Mouse (Mus musculus): ENCODE data around the gene Gpc2.

GRCm38 (mm10) chr5:138281798-138282197, 2.0 kb upstream of the Gpc2 start:
- TF ChIP-seq POLR2A (IDR thresholded peaks at IDR 0.05; ENCODE audit: borderline replicate concordance, control insufficient read depth, low read depth, low read length), result no peak
- no peak for TF ChIP-seq CTCF (IDR thresholded peaks at IDR 0.05; ENCODE audit: control insufficient read depth, insufficient read depth, low read length)

Measured in bone marrow, adult 2 months (tissue).